Mouse (Mus musculus) right cerebral cortex, postnatal 10 days (tissue): ENCODE results near the gene Cfap97d2.

Experiments used
- DNase-seq, 2 experiments: peaks; one replicate each; pipeline ENCODE4 v3.0.0; 2021; ENCODE audit warnings: low spot score in 2 of 2

Gene Cfap97d2

DNA sequence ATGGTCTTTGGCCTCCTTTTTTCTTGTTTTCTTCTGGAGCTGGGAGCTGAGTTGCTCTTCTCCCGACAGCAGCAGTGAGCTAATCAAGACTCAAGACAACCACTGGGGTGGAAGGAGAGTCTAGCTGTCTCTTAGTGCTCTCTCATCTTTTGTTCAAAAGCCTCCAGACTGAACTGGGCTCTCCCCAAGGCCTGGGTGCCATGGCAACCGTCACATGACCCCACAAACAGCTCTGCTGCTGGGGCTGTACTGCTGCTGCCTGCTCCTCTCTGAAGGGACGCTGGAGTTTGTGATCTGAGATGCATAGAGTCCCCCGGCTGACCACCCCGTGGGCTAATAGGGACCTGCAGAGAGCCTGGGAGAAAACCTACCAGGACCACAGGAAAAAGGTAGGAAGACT is at the start of gene Cfap97d2:
TSS of gene Cfap97d2 (plus strand) at position 222 of the 400 bp plus-strand sequence.
- DNase-seq = peak; percentile 84 to 88

DNA sequence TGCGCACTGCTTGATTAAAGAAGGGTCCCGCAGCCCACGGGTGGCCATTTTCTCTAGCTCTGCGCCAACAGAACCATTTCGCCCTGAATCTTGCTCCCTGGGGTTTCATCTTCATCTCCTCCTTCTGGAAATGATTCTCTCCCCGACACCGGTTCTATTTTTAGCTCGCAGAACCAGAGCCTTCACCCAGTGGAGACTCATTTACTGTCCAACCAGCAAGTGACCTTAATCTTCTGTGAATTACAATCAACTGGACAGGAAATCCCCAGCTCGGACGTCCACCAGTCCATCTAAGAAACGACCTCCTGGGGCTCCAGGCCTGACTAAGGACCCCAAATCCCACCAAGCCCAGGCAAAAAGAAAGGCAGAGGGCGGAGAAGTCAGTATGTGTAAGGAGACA is 48.2 kb upstream of the Cfap97d2 start:
- no peak for DNase-seq

DNA sequence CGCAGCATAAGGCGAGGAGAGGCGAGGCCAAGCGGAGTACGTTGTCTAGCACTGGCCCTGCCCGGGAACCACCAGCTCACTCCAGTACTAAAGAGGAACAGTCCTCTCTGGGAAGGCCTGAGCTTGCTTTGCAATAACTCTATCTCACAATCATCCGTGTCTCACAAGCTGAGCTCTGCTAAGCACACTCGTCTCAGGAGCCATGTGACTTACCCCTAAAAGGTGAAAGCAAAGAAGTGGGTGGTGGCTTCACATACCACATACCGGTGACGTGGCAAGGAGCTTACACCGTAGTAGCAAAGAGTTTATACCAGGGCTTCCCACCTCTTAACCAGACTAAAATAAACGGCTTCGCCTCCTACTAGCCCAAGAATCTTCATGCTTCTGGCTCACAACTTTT is 45.4 kb upstream of the Cfap97d2 start:
- DNase-seq = no peak

DNA sequence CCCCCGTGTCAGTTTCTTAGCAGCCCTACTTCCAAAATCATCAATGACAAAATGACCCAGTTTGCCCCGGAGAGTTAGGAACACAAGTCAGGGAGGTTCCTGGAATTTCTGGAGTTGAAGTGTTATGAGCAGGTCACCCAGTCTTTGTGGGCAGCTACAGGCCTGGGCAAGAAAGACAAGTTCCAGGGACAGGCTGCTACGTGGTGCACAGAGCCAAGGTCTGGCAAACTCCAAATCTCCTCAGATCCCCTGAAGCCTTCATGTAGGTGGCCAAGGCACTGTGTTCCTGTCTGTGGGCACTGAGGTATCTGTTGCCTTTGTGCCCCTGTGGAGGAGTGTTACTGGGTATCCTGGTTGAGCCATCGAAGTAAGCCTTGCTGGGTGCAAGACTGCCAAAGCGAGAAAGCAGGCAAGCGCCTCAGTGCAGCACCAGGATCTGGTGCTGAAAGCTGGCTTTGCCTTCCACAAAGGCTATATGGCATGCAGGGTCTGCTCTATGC is 40.9 kb upstream of the Cfap97d2 start:
- DNase-seq = no peak

- DNase-seq = no peak
Observed at GRCm38 (mm10) chr8:13665538-13665937, 40.2 kb upstream of the Cfap97d2 start.

- DNase-seq = no peak
Observed at GRCm38 (mm10) chr8:13665944-13666343, 39.7 kb upstream of the Cfap97d2 start.

- no peak for DNase-seq
Observed at GRCm38 (mm10) chr8:13667917-13668316, 37.8 kb upstream of the Cfap97d2 start.

- no peak for DNase-seq
Observed at GRCm38 (mm10) chr8:13668367-13668766, 37.3 kb upstream of the Cfap97d2 start.

DNA sequence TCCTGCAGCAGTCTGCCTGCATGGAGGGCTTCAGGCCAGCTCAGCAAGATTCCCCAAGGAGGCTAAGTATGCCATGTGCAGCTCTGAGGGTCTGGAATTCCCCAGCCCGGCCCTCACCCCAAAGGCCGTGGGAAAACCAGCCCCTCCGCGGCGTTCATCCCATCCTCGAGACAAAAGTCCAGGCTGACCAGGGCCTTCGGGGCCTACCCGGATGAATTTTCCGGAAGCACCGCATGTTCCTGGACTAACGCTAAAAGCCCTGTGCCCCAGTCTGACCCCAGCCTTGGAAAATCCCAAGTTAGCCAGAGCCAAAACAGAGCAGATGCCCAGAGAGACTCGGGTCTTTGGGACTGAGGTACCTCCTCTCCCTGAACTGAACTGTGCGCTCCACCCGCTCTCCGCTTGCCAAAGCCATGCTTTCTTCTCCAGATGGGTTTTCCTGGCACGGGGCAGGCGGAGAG is 35.6 kb upstream of the Cfap97d2 start:
- peak; percentile 65 for DNase-seq

DNA sequence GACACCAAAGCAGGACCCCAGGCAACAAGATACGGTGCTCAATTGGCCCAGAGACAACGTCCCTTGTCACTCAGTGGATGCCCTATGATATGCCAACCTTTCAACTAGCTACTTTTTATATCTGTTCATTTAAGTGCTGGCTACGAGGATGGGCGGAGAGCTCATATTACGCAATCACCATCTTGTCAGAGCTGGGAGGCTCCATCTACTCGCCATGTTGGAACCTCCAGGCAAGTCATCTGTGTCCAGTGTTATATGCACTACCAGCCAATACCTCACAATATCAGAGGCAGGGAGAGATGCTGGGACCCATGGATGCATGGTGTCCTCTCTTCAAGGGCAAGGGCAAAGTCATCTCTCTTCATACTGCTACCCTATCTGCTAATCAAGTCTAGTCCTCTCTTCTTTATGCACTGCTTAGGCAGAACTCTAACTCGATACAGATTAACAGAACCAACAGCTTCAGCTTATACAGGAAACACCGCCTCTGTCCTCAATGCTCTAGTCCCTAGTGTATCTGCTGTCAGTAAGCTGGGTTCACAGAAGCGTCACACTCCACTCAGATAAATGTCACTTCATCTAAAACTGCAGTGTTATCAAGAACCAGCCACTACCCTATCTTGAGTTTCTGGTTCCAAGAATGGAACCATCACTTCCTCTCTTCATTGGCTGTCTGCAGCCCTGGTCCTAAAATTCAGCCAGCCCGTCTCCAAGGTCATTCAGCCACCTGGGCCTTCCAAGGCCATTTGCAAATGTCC is 34.3 kb upstream of the Cfap97d2 start:
- DNase-seq = no peak

GRCm38 (mm10) chr8:13673215-13673614 is 32.5 kb upstream of the Cfap97d2 start:
- peak in 1 of 2 experiments; percentile 44 for DNase-seq

DNA sequence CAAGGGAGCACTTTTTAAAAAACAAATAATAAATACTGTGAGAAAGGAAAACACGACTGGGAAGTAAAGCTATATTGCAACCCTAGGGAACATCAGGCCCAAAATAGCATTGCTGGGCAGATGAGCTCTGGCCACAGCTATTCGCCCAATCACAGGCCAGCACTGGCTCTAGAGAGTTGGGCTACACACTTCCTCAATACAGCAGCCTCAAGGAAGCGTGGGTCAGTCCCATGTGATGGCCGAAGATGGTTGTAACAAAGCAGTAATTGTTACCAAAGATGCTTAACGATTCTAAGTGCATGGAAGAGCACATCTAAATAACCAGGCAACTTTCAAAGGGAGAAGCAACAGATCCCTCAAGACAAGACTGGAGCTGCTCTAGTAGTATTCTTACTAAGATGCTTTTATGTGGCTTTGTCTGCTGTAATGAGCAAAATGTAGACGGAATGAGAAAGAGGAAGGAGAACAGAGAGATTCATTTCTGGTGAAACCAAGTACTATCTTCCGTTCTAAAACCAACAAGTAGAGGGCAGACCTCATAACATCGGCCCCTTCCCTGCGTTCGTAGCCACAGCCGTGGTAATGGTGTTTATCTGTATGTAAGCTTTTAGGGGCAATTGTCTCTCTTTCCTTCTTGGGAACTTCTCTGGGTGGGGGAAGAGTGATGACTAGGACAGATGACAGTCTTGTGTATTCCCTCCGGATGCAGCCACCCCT is 31.2 kb upstream of the Cfap97d2 start:
- DNase-seq = peak; percentile 48 to 67

DNA sequence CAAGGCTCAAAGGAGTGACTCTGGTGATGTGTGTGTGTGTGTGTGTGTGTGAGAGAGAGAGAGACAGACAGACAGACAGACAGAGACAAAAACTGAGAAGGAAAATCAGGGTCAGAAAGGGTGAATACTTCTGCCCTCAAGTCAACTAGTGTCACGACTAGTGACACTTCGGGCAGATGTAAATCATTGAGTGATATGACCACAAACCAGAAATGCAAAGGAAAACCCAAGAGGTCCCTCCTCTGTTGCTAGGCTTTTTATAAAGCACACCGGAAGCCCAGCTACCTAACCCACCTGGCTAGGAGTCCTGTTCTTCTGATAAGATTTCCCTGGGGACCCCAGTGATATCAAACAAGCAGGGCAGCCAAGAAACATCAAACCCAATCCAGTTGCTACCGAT is 30.6 kb upstream of the Cfap97d2 start:
- DNase-seq = no peak

DNA sequence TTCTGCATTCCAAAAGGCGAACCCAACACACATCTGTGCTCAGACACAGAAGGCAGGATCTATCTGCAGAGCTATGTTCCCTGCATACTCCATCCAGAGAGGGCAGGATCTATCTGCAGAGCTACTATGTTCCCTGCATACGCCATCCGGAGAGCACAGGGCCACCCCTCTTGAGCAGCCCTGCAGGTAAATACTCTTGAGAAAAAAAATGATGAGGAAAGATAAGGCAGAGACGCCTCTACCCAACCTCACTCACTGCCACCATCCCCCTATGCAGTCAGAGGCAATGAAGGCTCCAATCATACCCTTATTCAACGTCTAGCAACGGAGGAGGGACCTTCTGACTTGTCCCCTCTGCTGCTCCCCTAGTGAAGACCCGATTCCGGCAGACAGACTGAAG is 30.2 kb upstream of the Cfap97d2 start:
- DNase-seq = no peak

DNA sequence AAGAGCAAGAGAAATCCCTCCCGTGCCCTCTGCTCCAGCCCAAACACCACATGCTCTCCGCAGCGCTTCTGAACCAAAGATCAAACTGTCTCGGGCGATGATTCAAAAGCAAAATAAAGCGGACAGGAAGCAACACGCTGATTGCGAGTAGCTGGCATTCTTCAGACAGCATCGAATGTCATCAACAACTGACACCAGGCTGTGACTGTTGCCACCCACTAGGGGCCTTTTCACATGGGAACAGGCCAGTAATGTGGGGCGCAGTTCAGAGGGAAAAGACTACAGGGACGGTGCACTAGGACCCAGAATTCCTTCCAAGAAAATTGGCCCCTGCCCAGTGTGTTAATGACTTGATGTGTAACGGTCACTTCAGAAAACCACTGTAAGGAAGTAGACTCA is 29.4 kb upstream of the Cfap97d2 start:
- peak; percentile 74 to 83 for DNase-seq

DNA sequence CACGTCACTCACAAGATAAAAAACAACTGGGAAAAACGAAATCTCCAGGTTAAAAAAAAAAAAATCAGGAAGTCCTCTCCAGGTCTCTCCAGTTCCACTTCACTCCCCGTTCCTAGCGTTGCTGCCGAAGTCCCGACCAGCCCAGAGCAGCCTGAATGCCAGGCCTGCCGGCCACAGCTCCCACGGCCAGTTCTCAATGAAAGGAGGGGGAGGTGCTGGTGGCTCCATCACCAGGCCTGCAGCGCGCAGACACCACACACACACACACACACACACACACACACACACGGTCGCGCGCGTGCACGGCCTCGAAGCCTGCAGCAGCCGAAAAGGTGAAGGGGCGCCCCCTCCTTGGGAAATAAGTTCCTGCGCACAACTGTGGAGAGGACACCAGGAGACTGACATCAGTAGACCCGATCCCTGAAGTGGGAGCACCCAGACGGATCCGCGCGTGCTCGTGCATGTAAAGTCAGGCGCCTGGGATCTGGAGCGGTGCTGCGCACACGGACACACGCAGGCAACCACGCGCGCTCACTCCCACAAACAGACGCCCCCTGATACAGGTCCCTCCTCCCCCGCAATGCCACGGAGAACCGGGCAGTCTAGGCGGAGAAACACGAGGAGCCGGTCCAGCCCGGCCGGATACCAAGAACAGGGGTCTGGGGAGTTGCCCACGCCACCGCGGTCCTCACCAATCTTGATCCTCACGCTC is 28.8 kb upstream of the Cfap97d2 start:
- peak; percentile 83 to 86 for DNase-seq

DNA sequence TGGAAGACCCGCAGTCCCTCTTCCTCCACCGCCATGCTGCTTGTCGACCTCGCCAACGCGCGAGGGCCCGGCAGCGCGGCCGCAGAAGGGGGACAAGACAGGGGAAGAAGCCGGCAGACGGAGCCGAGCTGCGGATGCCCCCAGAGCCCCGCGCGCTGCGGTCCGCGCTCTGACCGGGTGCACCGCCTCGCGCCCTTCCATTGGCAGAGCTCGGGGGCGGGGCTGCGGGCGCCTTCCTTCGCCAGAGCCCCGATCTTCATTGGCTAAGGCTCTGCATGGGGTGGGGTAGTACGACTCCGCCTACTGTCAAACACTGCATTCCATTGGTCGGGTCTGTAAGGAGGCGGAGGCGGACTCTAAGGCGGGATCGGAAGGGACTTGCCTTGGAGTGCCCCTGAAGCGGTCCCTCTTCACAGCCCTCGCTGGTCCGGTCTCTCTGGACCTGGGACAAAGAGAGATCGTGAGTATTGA is 28.2 kb upstream of the Cfap97d2 start, which contains the start of gene Rasa3:
TSS of gene Rasa3 (minus strand) at position 191 of the 471 bp plus-strand sequence.
- peak; percentile 97 to 98 for DNase-seq

DNA sequence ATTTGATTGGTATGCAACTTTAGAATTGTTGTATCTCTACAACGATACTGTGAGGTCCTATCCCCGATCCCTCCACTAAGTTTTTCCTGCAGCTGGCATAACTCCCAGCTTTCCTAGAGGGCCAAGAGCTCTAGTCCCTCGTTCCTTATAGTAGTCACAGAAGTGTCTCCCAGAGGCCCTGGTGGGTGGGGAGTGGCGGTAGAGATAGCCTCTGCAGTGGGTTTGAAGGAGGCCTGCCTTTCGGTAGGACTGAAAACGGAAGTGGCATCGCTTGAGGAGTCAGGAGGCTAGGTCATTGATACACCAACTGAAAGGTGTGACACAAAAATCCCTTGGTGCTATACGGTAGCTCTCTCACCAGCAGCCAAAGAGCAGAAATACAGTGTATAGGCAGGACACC is 27.5 kb upstream of the Cfap97d2 start:
- DNase-seq = no peak

GRCm38 (mm10) chr8:13684131-13684530 is 21.6 kb upstream of the Cfap97d2 start:
- no peak for DNase-seq

DNA sequence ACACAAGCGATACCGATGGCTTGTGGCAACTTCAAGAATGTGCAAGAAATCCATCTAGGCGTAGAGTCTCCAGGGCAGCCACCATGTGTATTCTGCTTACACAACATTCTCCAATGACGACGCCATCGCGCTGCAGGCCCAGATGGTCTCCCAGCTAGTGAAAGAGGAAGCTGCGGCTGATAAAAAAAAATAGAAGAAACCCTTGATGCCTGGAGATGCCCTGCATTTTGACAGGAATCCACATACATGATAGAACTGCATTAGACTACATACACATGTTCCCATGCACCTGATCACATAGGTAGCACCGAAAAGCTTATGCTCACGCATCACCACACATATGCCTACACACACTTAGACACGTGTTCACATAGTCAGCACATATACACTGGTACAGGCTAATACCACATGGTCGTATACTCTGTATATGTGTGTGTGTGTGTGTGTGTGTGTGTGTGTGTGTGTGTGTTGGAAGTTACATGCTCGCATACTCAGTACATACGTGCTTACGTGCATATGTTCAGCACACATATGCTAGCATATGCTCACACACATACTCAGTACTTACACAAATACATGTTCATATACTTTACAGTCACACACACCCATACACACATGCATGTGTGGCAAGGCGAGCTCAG is 19.9 kb upstream of the Cfap97d2 start:
- peak; percentile 56 to 63 for DNase-seq

- peak in 1 of 2 experiments; percentile 20 for DNase-seq
Observed at GRCm38 (mm10) chr8:13686426-13686825, 19.3 kb upstream of the Cfap97d2 start.
